Mouse (Mus musculus): ENCODE results near the gene Pdcd7.

- TF ChIP-seq GATA1 (IDR thresholded peaks at IDR 0.05; ENCODE audit: borderline replicate concordance, low read length) = no peak
- no peak for TF ChIP-seq FLI1 (IDR thresholded peaks at IDR 0.05; ENCODE audit: low read length)
Measured at GRCm38 (mm10) chr9:65347112-65347850, 1.4 kb downstream of the Pdcd7 start.
